Mouse (Mus musculus) neural tube, embryonic 11.5 days (tissue): ENCODE results near the gene Ddo. TPM values are rescaled to one million over a fixed set of nuclear protein-coding genes. Genes with fewer than 3 reads are reported as not detected.

ENCODE experiments used
- ATAC-seq: fragments of 200-750 bp; cut with Nextera tagmentation; 2 replicates; pipeline ENCODE4 v1.8.0; 2017; ENCODE audit warnings: moderate number of reproducible peaks, mild to moderate bottlenecking, moderate TSS enrichment, moderate library complexity; ENCODE audit not compliant: insufficient read depth, low FRiP score, low TSS enrichment
- DNase-seq: peaks from one replicate; pipeline ENCODE4 v3.0.0-alpha.2; 2015; ENCODE audit warnings: low spot score
- H3K27ac ChIP-seq: fragments of 300-500 bp; sonication (generic); 2 replicates; pipeline ENCODE4 v1.5.1; 2014; ENCODE audit warnings: low read depth, mild to moderate bottlenecking, low read length
- H3K27me3 ChIP-seq: fragments of 300-500 bp; sonication (generic); 2 replicates; pipeline ENCODE4 v1.6.1; 2014; ENCODE audit warnings: mild to moderate bottlenecking, low read length, mixed read lengths; ENCODE audit not compliant: control insufficient read depth, insufficient read depth
- H3K36me3 ChIP-seq: fragments of 300-500 bp; sonication (generic); 2 replicates; pipeline ENCODE4 v1.6.1; 2014; ENCODE audit warnings: mild to moderate bottlenecking, low read length, moderate library complexity, mixed read lengths; ENCODE audit not compliant: control insufficient read depth, insufficient read depth
- H3K4me1 ChIP-seq: fragments of 300-500 bp; sonication (generic); 2 replicates; pipeline ENCODE4 v1.6.1; 2014; ENCODE audit warnings: low read length, mixed read lengths; ENCODE audit not compliant: control insufficient read depth, insufficient read depth
- H3K4me2 ChIP-seq: fragments of 300-500 bp; sonication (generic); 2 replicates; pipeline ENCODE4 v1.6.1; 2014; ENCODE audit warnings: low read depth, mild to moderate bottlenecking, moderate library complexity
- H3K4me3 ChIP-seq: fragments of 300-500 bp; sonication (generic); 2 replicates; pipeline ENCODE4 v1.5.1; 2014; ENCODE audit warnings: low read depth, low read length
- H3K9ac ChIP-seq: fragments of 300-500 bp; sonication (generic); 2 replicates; pipeline ENCODE4 v1.6.1; 2014; ENCODE audit warnings: mild to moderate bottlenecking, low read length
- H3K9me3 ChIP-seq: fragments of 300-500 bp; sonication (generic); 2 replicates; pipeline ENCODE4 v1.6.1; 2016; ENCODE audit warnings: low read length; ENCODE audit not compliant: control insufficient read depth
- WGBS: fragments of 180-500 bp; shearing (Covaris S2); extraction: QIAGEN DNeasy Blood & Tissue Kit; methylation state at CpG from one replicate; pipeline ENCODE4 v1.1.7; 2014; 5-methylcytosine and 5-hydroxymethylcytosine counted together
- polyA plus RNA-seq: library from polyadenylated mRNA; unstranded; fragments of >200 nt; fragmentation: Nextera tagmentation; extraction: Ambion mirVana; gene quantifications from 2 replicates; pipeline ENCODE4 v1.2.1, GENCODE M21; 2014

Ddo gene
- polyA plus RNA-seq, 1 experiment from 2014 or later = 0.13 TPM

DNA sequence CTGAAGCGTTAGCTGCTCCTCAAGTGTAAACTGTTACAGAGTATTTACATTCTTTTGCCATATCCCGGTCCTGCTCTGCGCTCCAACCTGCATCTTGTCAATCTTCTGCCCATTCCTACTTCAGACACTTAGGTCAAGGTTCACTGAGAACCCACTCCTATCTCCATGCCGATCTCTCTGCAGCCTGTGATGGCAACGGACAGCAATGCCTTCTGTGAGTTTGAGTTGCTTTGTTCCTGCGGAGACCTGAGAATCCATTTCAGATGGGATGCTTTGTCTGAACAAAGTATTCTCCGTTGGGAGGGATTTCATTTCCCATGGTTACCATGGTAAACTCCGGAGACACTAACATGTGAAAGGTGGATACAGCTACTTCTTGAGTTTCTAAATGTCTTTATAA is 55.8 kb downstream of the Ddo start:
- DNase-seq (no peak), ATAC-seq (no peak)
- H3K4me1 ChIP-seq = 0 out of 2 replicates have a peak, but pooled peaks cover 3% of the 10 kb centered on the region
- no peak overlapping the region for H3K27ac ChIP-seq
- H3K9me3 ChIP-seq = no peaks in the 10 kb centered on the region
- WGBS = 64% methylated on average over 8 of the region's 8 CpGs
- no peak overlapping the region for H3K4me2 ChIP-seq
- no peak overlapping the region for H3K4me3 ChIP-seq
- 0 out of 2 replicates have a peak, but pooled peaks cover 2% of the 10 kb centered on the region for H3K27me3 ChIP-seq
- H3K9ac ChIP-seq = no peak overlapping the region
- no peaks in the 10 kb centered on the region for H3K36me3 ChIP-seq

DNA sequence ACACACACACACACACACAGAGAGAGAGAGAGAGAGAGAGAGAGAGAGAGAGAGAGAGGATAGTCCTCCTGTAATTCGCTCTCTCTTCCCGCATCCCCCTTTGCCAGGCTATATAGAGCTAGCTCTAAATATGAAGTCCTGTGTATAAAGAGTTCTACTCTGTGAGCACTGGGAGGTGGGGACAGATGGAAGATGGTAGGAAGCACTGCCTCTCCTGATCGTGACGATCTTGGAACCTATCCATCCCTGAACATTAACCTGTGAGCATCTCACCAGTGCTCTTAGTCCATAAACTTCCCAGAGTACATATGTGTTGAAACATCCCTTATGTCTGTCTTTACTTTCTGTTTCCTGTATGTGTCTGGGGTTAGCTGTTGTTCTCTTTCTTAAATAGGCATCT is 57.2 kb downstream of the Ddo start:
- H3K9me3 ChIP-seq = no peaks in the 10 kb centered on the region
- no peak overlapping the region for H3K4me3 ChIP-seq
- no peak overlapping the region for H3K27ac ChIP-seq
- no peaks in the 10 kb centered on the region for H3K36me3 ChIP-seq
- H3K4me2 ChIP-seq = no peak overlapping the region
- H3K4me1 ChIP-seq = 0 out of 2 replicates have a peak, but pooled peaks cover 3% of the 10 kb centered on the region
- H3K9ac ChIP-seq = no peak overlapping the region
- no peak for ATAC-seq
- WGBS = 93% methylated on average over 4 of the region's 4 CpGs
- H3K27me3 ChIP-seq = 0 out of 2 replicates have a peak, but pooled peaks cover 2% of the 10 kb centered on the region
- no peak for DNase-seq

DNA sequence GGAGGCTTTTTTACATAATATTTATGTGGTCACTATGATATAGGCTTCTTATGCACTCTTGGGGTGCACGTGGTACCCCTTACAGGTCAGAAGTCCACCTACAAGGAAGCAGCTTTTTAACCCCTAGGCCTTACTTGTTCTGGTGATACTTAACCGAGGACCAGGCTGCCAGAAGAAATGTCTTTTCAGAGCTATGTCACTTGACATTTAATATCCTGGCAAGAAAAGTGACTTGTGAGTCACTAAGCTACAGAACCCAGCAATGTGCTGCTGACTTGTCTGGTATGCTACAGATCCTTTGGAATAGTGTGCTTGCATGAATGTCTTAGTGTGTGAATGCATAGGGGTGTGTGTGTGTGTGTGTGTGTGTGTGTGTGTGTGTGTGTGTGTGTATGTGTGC is 57.6 kb downstream of the Ddo start:
- no peaks in the 10 kb centered on the region for H3K9me3 ChIP-seq
- no peaks in the 10 kb centered on the region for H3K36me3 ChIP-seq
- 0 out of 2 replicates have a peak, but pooled peaks cover 3% of the 10 kb centered on the region for H3K4me1 ChIP-seq
- no peak overlapping the region for H3K4me2 ChIP-seq
- 0 out of 2 replicates have a peak, but pooled peaks cover 2% of the 10 kb centered on the region for H3K27me3 ChIP-seq
- H3K9ac ChIP-seq = no peak overlapping the region
- WGBS = 80% methylated on average over 2 of the region's 2 CpGs
- H3K4me3 ChIP-seq = no peak overlapping the region
- ATAC-seq (no peak), DNase-seq (no peak)
- no peak overlapping the region for H3K27ac ChIP-seq

DNA sequence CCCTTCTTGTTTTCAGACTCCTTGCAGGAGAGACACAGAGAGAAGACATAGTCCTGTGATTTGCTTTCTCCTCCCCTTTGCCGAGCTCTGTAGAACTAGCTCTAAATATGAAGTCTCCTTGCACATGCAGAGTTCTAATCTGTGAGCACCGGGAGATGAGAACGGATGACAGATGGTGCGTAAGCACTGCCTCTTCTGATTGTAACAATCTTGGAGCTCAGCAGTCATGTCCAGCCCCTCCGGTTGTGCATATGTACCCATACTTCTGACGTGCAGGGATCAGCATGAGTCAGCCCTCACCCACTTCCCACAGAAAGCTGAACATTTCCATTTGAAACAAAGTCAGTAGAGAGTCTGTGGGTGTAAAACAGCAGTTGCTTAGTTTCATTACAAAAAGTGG is 58.5 kb downstream of the Ddo start:
- Histone ChIP-seq H3K4me3 (no peak overlapping the region), H3K9ac (no peak overlapping the region), H3K9me3 (no peaks in the 10 kb centered on the region), H3K27me3 (0 out of 2 replicates have a peak, but pooled peaks cover 2% of the 10 kb centered on the region), H3K4me2 (no peak overlapping the region), H3K27ac (no peak overlapping the region), H3K4me1 (no peaks in the 10 kb centered on the region), H3K36me3 (no peaks in the 10 kb centered on the region)
- DNase-seq = no peak
- 85% methylated on average over 6 of the region's 6 CpGs for WGBS
- no peak for ATAC-seq

DNA sequence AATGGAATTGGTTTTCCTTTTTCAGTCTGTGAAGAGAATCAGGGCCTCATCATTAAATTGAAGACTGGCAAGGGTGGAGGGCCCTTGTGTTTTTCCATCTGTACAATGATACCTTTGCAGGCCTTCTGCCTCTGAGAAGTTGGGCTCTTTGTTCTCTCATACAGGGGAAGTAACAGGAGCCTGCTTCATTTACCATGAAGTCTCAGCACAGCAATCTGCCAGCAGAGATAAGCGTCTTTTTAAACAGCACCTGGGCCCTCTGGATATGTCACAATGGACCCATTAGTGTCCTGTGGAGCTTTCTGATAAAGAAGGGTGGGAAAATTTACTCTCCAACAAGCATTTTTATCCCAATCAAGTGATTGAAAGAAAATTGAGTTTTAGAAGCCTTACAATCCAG is 59.1 kb downstream of the Ddo start:
- Histone ChIP-seq H3K27me3 (no peaks in the 10 kb centered on the region), H3K27ac (no peak overlapping the region), H3K9me3 (no peaks in the 10 kb centered on the region), H3K4me3 (no peak overlapping the region), H3K4me2 (no peak overlapping the region), H3K36me3 (no peaks in the 10 kb centered on the region), H3K9ac (no peak overlapping the region), H3K4me1 (no peaks in the 10 kb centered on the region)
- WGBS = 71% methylated on average over 1 of the region's 1 CpGs
- no peak for DNase-seq
- ATAC-seq = no peak

DNA sequence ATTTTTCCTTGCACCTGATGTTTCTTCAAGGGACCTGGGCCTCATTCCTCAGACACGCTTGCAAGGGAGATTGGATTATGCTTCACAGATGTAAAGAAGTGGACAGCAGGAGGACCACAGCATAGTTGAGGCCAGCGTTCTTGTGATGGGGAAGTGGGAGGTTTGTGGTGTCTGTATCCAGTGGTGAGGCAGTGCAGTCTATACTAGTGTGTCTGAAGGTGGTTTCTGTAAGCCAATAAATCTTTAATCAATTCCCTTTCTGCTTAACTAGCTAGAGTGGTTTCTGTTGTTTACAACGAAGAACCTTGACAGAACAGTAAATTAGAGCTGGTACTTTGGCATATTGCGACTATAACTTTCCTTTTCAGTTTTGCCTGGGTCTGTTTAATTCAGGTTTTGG is 68.8 kb downstream of the Ddo start:
- Histone ChIP-seq H3K4me1 (no peaks in the 10 kb centered on the region), H3K9me3 (no peaks in the 10 kb centered on the region), H3K4me2 (no peak overlapping the region), H3K36me3 (no peaks in the 10 kb centered on the region), H3K27me3 (no peaks in the 10 kb centered on the region), H3K9ac (no peak overlapping the region), H3K4me3 (no peak overlapping the region), H3K27ac (no peak overlapping the region)
- 78% methylated on average over 4 of the region's 4 CpGs for WGBS
- ATAC-seq (no peak), DNase-seq (no peak)

DNA sequence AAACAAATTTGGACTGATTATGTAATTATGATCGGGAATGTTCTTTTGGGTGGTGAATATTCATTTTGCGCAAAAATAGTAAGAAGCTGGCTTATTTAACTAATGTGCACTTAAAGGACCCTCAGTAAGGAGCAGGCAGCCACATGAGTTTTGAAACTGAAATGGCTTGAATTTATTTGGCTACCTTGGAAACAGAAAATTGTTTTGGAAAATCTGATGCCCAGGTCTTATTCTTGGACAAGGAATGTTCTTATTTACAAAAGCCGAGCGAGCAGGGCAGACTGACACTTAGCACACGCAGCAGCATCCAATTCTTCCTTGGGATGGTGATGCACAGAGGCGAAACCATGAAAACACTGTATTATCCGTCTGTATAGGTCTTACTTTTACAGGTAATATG is 81.3 kb downstream of the Ddo start:
- Histone ChIP-seq H3K4me2 (no peak overlapping the region), H3K9me3 (no peaks in the 10 kb centered on the region), H3K4me3 (no peak overlapping the region), H3K27me3 (no peaks in the 10 kb centered on the region), H3K4me1 (no peaks in the 10 kb centered on the region), H3K27ac (no peak overlapping the region), H3K36me3 (no peaks in the 10 kb centered on the region), H3K9ac (no peak overlapping the region)
- ATAC-seq (no peak), DNase-seq (no peak)
- 90% methylated on average over 7 of the region's 7 CpGs for WGBS

DNA sequence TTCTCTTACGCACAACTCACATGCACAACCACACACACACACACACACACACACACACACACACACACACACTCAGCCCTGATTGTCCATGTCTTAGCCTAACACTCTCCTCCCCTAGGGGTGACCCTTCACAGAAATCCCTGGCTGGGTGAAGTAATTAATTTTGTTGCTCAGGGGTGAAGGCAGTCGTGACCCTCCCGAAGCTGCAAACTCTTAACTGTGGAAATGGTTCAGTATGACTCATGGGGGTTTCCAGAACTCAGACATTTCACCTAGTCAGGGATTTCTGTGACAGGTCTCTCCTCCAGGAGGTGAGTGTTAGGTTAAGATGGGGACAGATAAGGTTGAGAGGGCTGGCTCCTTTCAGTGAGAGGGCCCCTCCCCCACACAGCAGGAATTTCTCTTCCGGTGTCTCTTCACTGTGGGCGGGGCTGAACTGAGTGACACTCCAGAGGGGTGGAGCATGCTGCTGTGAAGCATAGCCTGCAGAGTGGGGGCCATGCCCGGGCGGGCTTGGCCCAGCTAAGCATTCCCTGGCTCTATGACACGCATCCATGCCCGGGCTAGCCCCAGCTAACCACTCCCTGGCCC is 83.3 kb downstream of the Ddo start:
- 44% methylated on average over 9 of the region's 9 CpGs for WGBS
- peak overlapping the region; percentile 9; the same call in 1 of the 2 replicates for H3K4me2 ChIP-seq
- H3K4me1 ChIP-seq = no peaks in the 10 kb centered on the region
- H3K27me3 ChIP-seq = no peaks in the 10 kb centered on the region
- no peaks in the 10 kb centered on the region for H3K36me3 ChIP-seq
- H3K27ac ChIP-seq = no peak overlapping the region
- no peak overlapping the region for H3K4me3 ChIP-seq
- no peak for ATAC-seq
- no peaks in the 10 kb centered on the region for H3K9me3 ChIP-seq
- H3K9ac ChIP-seq = no peak overlapping the region
- peak; percentile 64 for DNase-seq

DNA sequence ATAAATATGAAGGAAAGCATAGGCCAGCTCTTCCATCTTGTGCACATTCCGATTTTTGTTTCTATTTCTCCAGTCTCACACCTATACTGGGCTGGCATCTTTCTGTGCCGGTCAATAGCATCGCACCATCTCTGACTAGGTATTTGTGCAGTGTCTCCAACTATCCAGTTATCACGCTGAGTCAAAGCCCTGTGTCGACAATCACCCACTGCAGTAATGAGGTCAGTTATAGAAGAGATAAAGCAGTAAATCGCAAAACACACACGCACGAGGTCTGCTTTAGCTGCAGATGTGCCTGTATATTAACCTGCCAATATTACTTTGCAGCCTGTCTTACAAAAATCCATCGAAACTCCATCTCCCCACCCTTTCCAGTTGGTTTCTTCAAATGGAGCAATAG is 84.0 kb downstream of the Ddo start:
- Histone ChIP-seq H3K9me3 (no peaks in the 10 kb centered on the region), H3K4me1 (no peaks in the 10 kb centered on the region), H3K4me3 (no peak overlapping the region), H3K36me3 (no peaks in the 10 kb centered on the region), H3K9ac (no peak overlapping the region), H3K4me2 (no peak overlapping the region), H3K27me3 (no peaks in the 10 kb centered on the region), H3K27ac (no peak overlapping the region)
- DNase-seq = no peak
- WGBS = 90% methylated on average over 9 of the region's 9 CpGs
- ATAC-seq = no peak
